Mouse (Mus musculus) macrophage (primary cell): Measurements from ENCODE around the gene Abr. TPM values are rescaled to one million over a fixed set of nuclear protein-coding genes. Genes with fewer than 3 reads are reported as not detected.

Source experiments
- H3K27ac ChIP-seq: fragments of 350-480 bp; formaldehyde crosslinking; 2 replicates; pipeline ENCODE4 v1.9.0; 2021
- H3K36me3 ChIP-seq: fragments of 350-480 bp; formaldehyde crosslinking; 2 replicates; pipeline ENCODE4 v1.9.0; 2021; ENCODE audit errors: inconsistent target
- H3K4me3 ChIP-seq: fragments of 350-480 bp; formaldehyde crosslinking; 2 replicates; pipeline ENCODE4 v1.9.0; 2021; ENCODE audit errors: inconsistent target
- H3K79me2 ChIP-seq: fragments of 350-480 bp; formaldehyde crosslinking; 2 replicates; pipeline ENCODE4 v1.9.0; 2021; ENCODE audit errors: inconsistent target
- WGBS: methylation state at CpG from one replicate; pipeline ENCODE4 v1.1.7; 2026; ENCODE audit warnings: inconsistent platforms; ENCODE audit not compliant: missing documents; 5-methylcytosine and 5-hydroxymethylcytosine counted together
- polyA plus RNA-seq: library from polyadenylated mRNA; stranded (reverse); fragments of 250-400 nt; gene quantifications from 3 replicates; pipeline ENCODE4 v1.2.4, GENCODE M21; 2018; ENCODE audit warnings: inconsistent platforms

Abr gene
- polyA plus RNA-seq, 1 experiment from 2014 or later, result 100 TPM

GRCm38 (mm10) chr11:76445459-76445858, 176.7 kb downstream of the Abr start:
- Histone ChIP-seq H3K4me3 (no peak overlapping the region), H3K36me3 (peaks cover 58% of the 10 kb centered on the region), H3K79me2 (peaks cover 69% of the 10 kb centered on the region; the same call in 1 of the 2 replicates), H3K27ac (no peak overlapping the region)
- 92% methylated on average over 8 of the region's 8 CpGs for WGBS

GRCm38 (mm10) chr11:76439666-76440065, 182.4 kb downstream of the Abr start:
- Histone ChIP-seq H3K36me3 (peaks cover 43% of the 10 kb centered on the region; the same call in 1 of the 2 replicates), H3K79me2 (peaks cover 58% of the 10 kb centered on the region; the same call in 1 of the 2 replicates), H3K4me3 (no peak overlapping the region), H3K27ac (no peak overlapping the region)
- WGBS, result 27% methylated on average over 3 of the region's 3 CpGs

GRCm38 (mm10) chr11:76436864-76437437, 185.2 kb downstream of the Abr start:
- 94% methylated on average over 27 of the region's 28 CpGs for WGBS
- H3K4me3 ChIP-seq, result no peak overlapping the region
- peaks cover 72% of the 10 kb centered on the region; the same call in 1 of the 2 replicates for H3K79me2 ChIP-seq
- no peak overlapping the region for H3K27ac ChIP-seq
- peaks cover 51% of the 10 kb centered on the region; the same call in 1 of the 2 replicates for H3K36me3 ChIP-seq

- Histone ChIP-seq H3K4me3 (no peak overlapping the region), H3K79me2 (peaks cover 78% of the 10 kb centered on the region; the same call in 1 of the 2 replicates), H3K27ac (no peak overlapping the region), H3K36me3 (peaks cover 51% of the 10 kb centered on the region; the same call in 1 of the 2 replicates)
- WGBS, result 97% methylated on average over 5 of the region's 5 CpGs
Measured at GRCm38 (mm10) chr11:76436009-76436408, 186.1 kb downstream of the Abr start.

GRCm38 (mm10) chr11:76429966-76430631, 192.0 kb downstream of the Abr start:
- Histone ChIP-seq H3K79me2 (peaks cover 80% of the 10 kb centered on the region; the same call in 1 of the 2 replicates), H3K27ac (no peak overlapping the region), H3K4me3 (no peak overlapping the region), H3K36me3 (peaks cover 44% of the 10 kb centered on the region; the same call in 1 of the 2 replicates)
- WGBS, result 95% methylated on average over 6 of the region's 6 CpGs

GRCm38 (mm10) chr11:76429556-76429955, 192.6 kb downstream of the Abr start:
- WGBS, result 91% methylated on average over 7 of the region's 7 CpGs
- Histone ChIP-seq H3K27ac (no peak overlapping the region), H3K36me3 (peaks cover 48% of the 10 kb centered on the region; the same call in 1 of the 2 replicates), H3K4me3 (no peak overlapping the region), H3K79me2 (peaks cover 76% of the 10 kb centered on the region; the same call in 1 of the 2 replicates)

- Histone ChIP-seq H3K27ac (no peak overlapping the region), H3K4me3 (no peak overlapping the region), H3K79me2 (peaks cover 72% of the 10 kb centered on the region; the same call in 1 of the 2 replicates), H3K36me3 (peaks cover 51% of the 10 kb centered on the region)
- WGBS, result 81% methylated on average over 4 of the region's 4 CpGs
Measured at GRCm38 (mm10) chr11:76429046-76429445, 193.1 kb downstream of the Abr start.

- Histone ChIP-seq H3K79me2 (peaks cover 60% of the 10 kb centered on the region; the same call in 1 of the 2 replicates), H3K27ac (no peak overlapping the region), H3K4me3 (no peak overlapping the region), H3K36me3 (peaks cover 51% of the 10 kb centered on the region)
- WGBS, result 85% methylated on average over 3 of the region's 3 CpGs
Measured at GRCm38 (mm10) chr11:76427781-76428180, 194.3 kb downstream of the Abr start.

GRCm38 (mm10) chr11:76425749-76426148, 196.4 kb downstream of the Abr start:
- WGBS, result 85% methylated on average over 5 of the region's 6 CpGs
- Histone ChIP-seq H3K36me3 (peaks cover 60% of the 10 kb centered on the region), H3K27ac (no peak overlapping the region), H3K4me3 (no peak overlapping the region), H3K79me2 (peaks cover 46% of the 10 kb centered on the region; the same call in 1 of the 2 replicates)

- Histone ChIP-seq H3K36me3 (peaks cover 94% of the 10 kb centered on the region), H3K27ac (no peak overlapping the region), H3K79me2 (peaks cover under 1% of the 10 kb centered on the region; the same call in 1 of the 2 replicates), H3K4me3 (no peak overlapping the region)
- WGBS, result 89% methylated on average over 4 of the region's 4 CpGs
Measured at GRCm38 (mm10) chr11:76420896-76421295, 201.2 kb downstream of the Abr start.

GRCm38 (mm10) chr11:76419179-76419578, 202.9 kb downstream of the Abr start:
- peaks cover 93% of the 10 kb centered on the region for H3K36me3 ChIP-seq
- no peak overlapping the region for H3K4me3 ChIP-seq
- WGBS, result 55% methylated on average over 4 of the region's 4 CpGs

GRCm38 (mm10) chr11:76418423-76418822, 203.7 kb downstream of the Abr start:
- Histone ChIP-seq H3K79me2 (no peaks in the 10 kb centered on the region), H3K4me3 (no peak overlapping the region), H3K27ac (no peak overlapping the region), H3K36me3 (peaks cover 88% of the 10 kb centered on the region)
- WGBS, result 89% methylated on average over 8 of the region's 8 CpGs

More at GRCm38 (mm10) chr11:76419179-76419578, 202.9 kb downstream of the Abr start:
- no peak overlapping the region for H3K27ac ChIP-seq
- no peaks in the 10 kb centered on the region for H3K79me2 ChIP-seq

- Histone ChIP-seq H3K36me3 (peaks cover 67% of the 10 kb centered on the region), H3K4me3 (no peak overlapping the region), H3K79me2 (no peaks in the 10 kb centered on the region), H3K27ac (no peak overlapping the region)
- 56% methylated on average over 2 of the region's 2 CpGs for WGBS
Measured at GRCm38 (mm10) chr11:76415985-76416384, 206.1 kb downstream of the Abr start.

GRCm38 (mm10) chr11:76415001-76415400, 207.1 kb downstream of the Abr start:
- Histone ChIP-seq H3K27ac (no peak overlapping the region), H3K79me2 (no peaks in the 10 kb centered on the region), H3K4me3 (no peak overlapping the region), H3K36me3 (peaks cover 60% of the 10 kb centered on the region)
- WGBS, result 100% methylated on average over 4 of the region's 4 CpGs

- no peak overlapping the region for H3K27ac ChIP-seq
- WGBS, result 96% methylated on average over 4 of the region's 4 CpGs
- H3K36me3 ChIP-seq, result peaks cover 42% of the 10 kb centered on the region
- no peak overlapping the region for H3K4me3 ChIP-seq
- H3K79me2 ChIP-seq, result peaks cover 6% of the 10 kb centered on the region; the same call in 1 of the 2 replicates
Measured at GRCm38 (mm10) chr11:76413202-76413601, 208.9 kb downstream of the Abr start.
